Mouse (Mus musculus) midbrain, embryonic 15.5 days (tissue): ENCODE data around the gene Ppih. TPM values are rescaled to one million over a fixed set of nuclear protein-coding genes. Genes with fewer than 3 reads are reported as not detected.

Experiments
- ATAC-seq: fragments of 200-750 bp; cut with Nextera tagmentation; replicated peaks from 2 replicates; pipeline ENCODE4 v1.8.0; 2017; ENCODE audit warnings: moderate TSS enrichment
- H3K27ac ChIP-seq: fragments of 300-500 bp; sonication (generic); 2 replicates; pipeline ENCODE4 v1.5.1; 2015; ENCODE audit warnings: mild to moderate bottlenecking, inconsistent platforms
- H3K27me3 ChIP-seq: fragments of 300-500 bp; sonication (generic); replicated peaks from 2 replicates; pipeline ENCODE4 v1.6.1; 2015; ENCODE audit warnings: inconsistent platforms
- H3K36me3 ChIP-seq: fragments of 300-500 bp; sonication (generic); replicated peaks from 2 replicates; pipeline ENCODE4 v1.6.1; 2015; ENCODE audit warnings: inconsistent platforms
- H3K4me1 ChIP-seq: fragments of 300-500 bp; sonication (generic); 2 replicates; pipeline ENCODE4 v1.6.1; 2015; ENCODE audit warnings: inconsistent platforms
- H3K4me2 ChIP-seq: fragments of 300-500 bp; sonication (generic); 2 replicates; pipeline ENCODE4 v1.6.1; 2015; ENCODE audit warnings: inconsistent platforms, mild to moderate bottlenecking, moderate library complexity
- H3K4me3 ChIP-seq: fragments of 300-500 bp; sonication (generic); 2 replicates; pipeline ENCODE4 v1.5.1; 2015; ENCODE audit warnings: mild to moderate bottlenecking, inconsistent platforms
- H3K9ac ChIP-seq: fragments of 300-500 bp; sonication (generic); 2 replicates; pipeline ENCODE4 v1.6.1; 2015; ENCODE audit warnings: mild to moderate bottlenecking, inconsistent platforms
- H3K9me3 ChIP-seq: fragments of 300-500 bp; sonication (generic); 2 replicates; pipeline ENCODE4 v1.6.1; 2016; ENCODE audit warnings: inconsistent platforms
- WGBS: fragments of 180-500 bp; shearing (Covaris S2); methylation state at CpG from one replicate; pipeline ENCODE4 v1.1.7; 2015; ENCODE audit warnings: mixed read lengths; 5-methylcytosine and 5-hydroxymethylcytosine counted together
- polyA plus RNA-seq: library from polyadenylated mRNA; unstranded; fragments of >200 nt; fragmentation: Nextera tagmentation; extraction: Ambion mirVana; gene quantifications from 2 replicates; pipeline ENCODE4 v1.2.1, GENCODE M21; 2015

The Ppih gene
- polyA plus RNA-seq, 1 experiment from 2014 or later, result 45.9 TPM

- Histone ChIP-seq H3K4me1 (peaks cover 17% of the 10 kb centered on the region), H3K9me3 (no peaks in the 10 kb centered on the region), H3K4me2 (no peak overlapping the region), H3K27me3 (no peaks in the 10 kb centered on the region), H3K9ac (no peak overlapping the region), H3K4me3 (no peak overlapping the region), H3K36me3 (0 out of 2 replicates have a peak, but pooled peaks cover 4% of the 10 kb centered on the region), H3K27ac (no peak overlapping the region)
- ATAC-seq, result no peak
- 72% methylated on average over 7 of the region's 7 CpGs for WGBS
Observed at GRCm38 (mm10) chr4:119252025-119252808, 68.1 kb downstream of the Ppih start.

Other genes starting within 250 kb of the Ppih start
- gene Slc2a1, start 211.8 kb downstream of the Ppih start, polyA plus RNA-seq, result 96.1 and 97.6 TPM in 2 replicates
- 7.1 and 7.7 TPM in 2 replicates for gene Zfp691, start 146.4 kb downstream of the Ppih start, polyA plus RNA-seq
- 1.3 and 1.4 TPM in 2 replicates for gene Ermap, start 130.5 kb downstream of the Ppih start, polyA plus RNA-seq
- gene Svbp, start 125.2 kb downstream of the Ppih start, polyA plus RNA-seq, result 237 and 238 TPM in 2 replicates
- 0.26 and 0.27 TPM in 2 replicates for gene Tmem269, start 102.3 kb downstream of the Ppih start, polyA plus RNA-seq
- gene AU022252, start 87.8 kb downstream of the Ppih start, polyA plus RNA-seq, result 26.8 and 31.0 TPM in 2 replicates
- gene P3h1, start 87.6 kb downstream of the Ppih start, polyA plus RNA-seq, result 10.2 and 11.1 TPM in 2 replicates
- 0.63 and 0.89 TPM in 2 replicates for gene Cldn19, start 65.1 kb downstream of the Ppih start, polyA plus RNA-seq
- gene Ybx1, start 25.9 kb downstream of the Ppih start, polyA plus RNA-seq, result 822 and 848 TPM in 2 replicates
- 23.2 and 23.8 TPM in 2 replicates for gene Ccdc30, start 95.0 kb upstream of the Ppih start, polyA plus RNA-seq
- gene Ppcs, start 101.9 kb upstream of the Ppih start, polyA plus RNA-seq, result 20.8 and 22.2 TPM in 2 replicates
- 0.18 and 0.63 TPM in 2 replicates for gene Zmynd12, start 102.3 kb upstream of the Ppih start, polyA plus RNA-seq
- gene Rimkla, start 172.1 kb upstream of the Ppih start, polyA plus RNA-seq, result 25.5 and 27.6 TPM in 2 replicates
- gene Foxj3, start 216.5 kb upstream of the Ppih start, polyA plus RNA-seq, result 34.5 and 38.2 TPM in 2 replicates
- gene Frg2f1, start 219.0 kb upstream of the Ppih start, polyA plus RNA-seq, result 9.9 and 13.3 TPM in 2 replicates